Mouse (Mus musculus) heart, embryonic 16.5 days (tissue): ENCODE measurements at regions not wholly inside any gene's neighbourhood (a gene's known extent, or its start where the extent isn't known, plus 50 kb on each side); places are given as distances from the start of the nearest gene placed in this dataset.
"Not testable (repeated sequence)": the region's sequence is repeated elsewhere in the genome, so short reads cannot be mapped to it uniquely, and the experiment has no call there.

Source experiments
- ATAC-seq: fragments of 200-750 bp; cut with Nextera tagmentation; replicated peaks from 2 replicates; pipeline ENCODE4 v1.8.0; 2017; ENCODE audit warnings: moderate number of reproducible peaks; ENCODE audit not compliant: insufficient read depth, low FRiP score; ENCODE audit errors: extremely low read depth
- H3K27ac ChIP-seq: fragments of 300-500 bp; sonication (generic); 2 replicates; pipeline ENCODE4 v1.5.1; 2014; ENCODE audit warnings: mild to moderate bottlenecking, low read length, control low read depth, moderate library complexity
- H3K27me3 ChIP-seq: fragments of 300-500 bp; sonication (generic); 2 replicates; pipeline ENCODE4 v1.6.1; 2014; ENCODE audit warnings: low read length, mixed read lengths; ENCODE audit not compliant: control insufficient read depth, insufficient read depth
- H3K36me3 ChIP-seq: fragments of 300-500 bp; sonication (generic); 2 replicates; pipeline ENCODE4 v1.6.1; 2014; ENCODE audit not compliant: control insufficient read depth, insufficient read depth
- H3K4me1 ChIP-seq: fragments of 300-500 bp; sonication (generic); 2 replicates; pipeline ENCODE4 v1.6.1; 2014; ENCODE audit warnings: low read length, mixed read lengths; ENCODE audit not compliant: control insufficient read depth, insufficient read depth
- H3K4me2 ChIP-seq: fragments of 300-500 bp; sonication (generic); 2 replicates; pipeline ENCODE4 v1.6.1; 2014; ENCODE audit warnings: low read depth, mild to moderate bottlenecking, control low read depth, low read length
- H3K4me3 ChIP-seq: fragments of 300-500 bp; sonication (generic); 2 replicates; pipeline ENCODE4 v1.5.1; 2014; ENCODE audit warnings: mild to moderate bottlenecking, control low read depth, low read length
- H3K9ac ChIP-seq: fragments of 300-500 bp; sonication (generic); 2 replicates; pipeline ENCODE4 v1.6.1; 2014; ENCODE audit warnings: low read length, control low read depth
- H3K9me3 ChIP-seq: fragments of 300-500 bp; sonication (generic); replicated peaks from 2 replicates; pipeline ENCODE4 v1.6.1; 2016; ENCODE audit warnings: low read length; ENCODE audit not compliant: control insufficient read depth
- WGBS: fragments of 180-500 bp; shearing (Covaris S2); extraction: QIAGEN DNeasy Blood & Tissue Kit; methylation state at CpG from one replicate; pipeline ENCODE4 v1.1.7; 2014; 5-methylcytosine and 5-hydroxymethylcytosine counted together

GRCm38 (mm10) chr5:148682553-148682952, 130.0 kb upstream of the Ubl3 start:
- H3K4me2 ChIP-seq = no peak overlapping the region
- no peak overlapping the region for H3K4me3 ChIP-seq
- no peak overlapping the region for H3K9ac ChIP-seq
- 94% methylated on average over 6 of the region's 6 CpGs for WGBS
- no peak for ATAC-seq
- H3K27me3 ChIP-seq = no peaks in the 10 kb centered on the region
- no peaks in the 10 kb centered on the region; the same call in 1 of the 2 replicates for H3K9me3 ChIP-seq
- H3K27ac ChIP-seq = no peak overlapping the region
- no peaks in the 10 kb centered on the region for H3K36me3 ChIP-seq
- H3K4me1 ChIP-seq = no peaks in the 10 kb centered on the region

GRCm38 (mm10) chr5:148680341-148680740, 127.8 kb upstream of the Ubl3 start:
- H3K27ac ChIP-seq = no peak overlapping the region
- no peak overlapping the region for H3K9ac ChIP-seq
- H3K4me1 ChIP-seq = no peaks in the 10 kb centered on the region
- no peak overlapping the region for H3K4me2 ChIP-seq
- H3K36me3 ChIP-seq = no peaks in the 10 kb centered on the region
- no peak for ATAC-seq
- no peak overlapping the region for H3K4me3 ChIP-seq
- H3K27me3 ChIP-seq = no peaks in the 10 kb centered on the region
- WGBS = 80% methylated on average over 5 of the region's 5 CpGs
- H3K9me3 ChIP-seq = no peaks in the 10 kb centered on the region; the same call in 1 of the 2 replicates

GRCm38 (mm10) chr5:148679586-148679985, 127.0 kb upstream of the Ubl3 start:
- Histone ChIP-seq H3K27ac (no peak overlapping the region), H3K4me2 (no peak overlapping the region), H3K4me3 (no peak overlapping the region), H3K36me3 (no peaks in the 10 kb centered on the region), H3K9ac (no peak overlapping the region), H3K27me3 (no peaks in the 10 kb centered on the region), H3K4me1 (no peaks in the 10 kb centered on the region), H3K9me3 (no peaks in the 10 kb centered on the region)
- 85% methylated on average over 4 of the region's 4 CpGs for WGBS
- no peak for ATAC-seq

- H3K4me3 ChIP-seq, H3K4me2 ChIP-seq, H3K4me1 ChIP-seq, H3K27ac ChIP-seq, H3K9me3 ChIP-seq, H3K9ac ChIP-seq, ATAC-seq, H3K36me3 ChIP-seq, H3K27me3 ChIP-seq: not testable (repeated sequence)
- 79% methylated on average over 12 of the region's 12 CpGs for WGBS
These were observed 125.8 kb upstream of the Ubl3 start for GRCm38 (mm10) chr5:148678285-148678937.

- no peaks in the 10 kb centered on the region for H3K9me3 ChIP-seq
- H3K36me3 ChIP-seq = no peaks in the 10 kb centered on the region
- no peak overlapping the region for H3K4me2 ChIP-seq
- no peak overlapping the region for H3K4me3 ChIP-seq
- H3K9ac ChIP-seq = no peak overlapping the region
- ATAC-seq = no peak
- no peak overlapping the region for H3K27ac ChIP-seq
- H3K27me3 ChIP-seq = no peaks in the 10 kb centered on the region
- no peaks in the 10 kb centered on the region for H3K4me1 ChIP-seq
- 71% methylated on average over 12 of the region's 12 CpGs for WGBS
These were observed 121.7 kb upstream of the Ubl3 start for GRCm38 (mm10) chr5:148674281-148674680.

- Histone ChIP-seq H3K36me3 (no peaks in the 10 kb centered on the region), H3K27me3 (no peaks in the 10 kb centered on the region), H3K9ac (no peak overlapping the region), H3K4me1 (no peaks in the 10 kb centered on the region), H3K9me3 (peaks cover 7% of the 10 kb centered on the region), H3K27ac (no peak overlapping the region), H3K4me2 (no peak overlapping the region), H3K4me3 (no peak overlapping the region)
- ATAC-seq = no peak
- WGBS = 79% methylated on average over 15 of the region's 15 CpGs
These were observed 109.7 kb upstream of the Ubl3 start for GRCm38 (mm10) chr5:148662281-148662741.

- 84% methylated on average over 4 of the region's 4 CpGs for WGBS
- ATAC-seq = no peak
These were observed 108.5 kb upstream of the Ubl3 start for GRCm38 (mm10) chr5:148661120-148661519.

GRCm38 (mm10) chr5:148657936-148658640, 105.5 kb upstream of the Ubl3 start:
- H3K36me3 ChIP-seq = no peaks in the 10 kb centered on the region
- WGBS = 73% methylated on average over 4 of the region's 4 CpGs
- H3K9me3 ChIP-seq = peaks cover 7% of the 10 kb centered on the region
- no peak overlapping the region for H3K9ac ChIP-seq
- no peaks in the 10 kb centered on the region for H3K27me3 ChIP-seq
- H3K27ac ChIP-seq = no peak overlapping the region
- no peak for ATAC-seq
- no peaks in the 10 kb centered on the region for H3K4me1 ChIP-seq
- H3K4me2 ChIP-seq = no peak overlapping the region
- H3K4me3 ChIP-seq = no peak overlapping the region

More at GRCm38 (mm10) chr5:148661120-148661519, 108.5 kb upstream of the Ubl3 start:
- Histone ChIP-seq H3K4me2 (no peak overlapping the region), H3K27me3 (no peaks in the 10 kb centered on the region), H3K4me1 (no peaks in the 10 kb centered on the region), H3K4me3 (no peak overlapping the region), H3K36me3 (no peaks in the 10 kb centered on the region), H3K27ac (no peak overlapping the region), H3K9me3 (peaks cover 7% of the 10 kb centered on the region), H3K9ac (no peak overlapping the region)

- Histone ChIP-seq H3K9ac (no peak overlapping the region), H3K36me3 (no peaks in the 10 kb centered on the region), H3K4me2 (no peak overlapping the region), H3K27ac (no peak overlapping the region), H3K9me3 (no peaks in the 10 kb centered on the region), H3K27me3 (no peaks in the 10 kb centered on the region), H3K4me3 (no peak overlapping the region), H3K4me1 (no peaks in the 10 kb centered on the region)
- 63% methylated on average over 7 of the region's 7 CpGs for WGBS
- no peak for ATAC-seq
These were observed 100.1 kb upstream of the Ubl3 start for GRCm38 (mm10) chr5:148652525-148653243.
